Comparison of ENCODE assay signal across 19 mouse cellular contexts in the genomic region with DNA sequence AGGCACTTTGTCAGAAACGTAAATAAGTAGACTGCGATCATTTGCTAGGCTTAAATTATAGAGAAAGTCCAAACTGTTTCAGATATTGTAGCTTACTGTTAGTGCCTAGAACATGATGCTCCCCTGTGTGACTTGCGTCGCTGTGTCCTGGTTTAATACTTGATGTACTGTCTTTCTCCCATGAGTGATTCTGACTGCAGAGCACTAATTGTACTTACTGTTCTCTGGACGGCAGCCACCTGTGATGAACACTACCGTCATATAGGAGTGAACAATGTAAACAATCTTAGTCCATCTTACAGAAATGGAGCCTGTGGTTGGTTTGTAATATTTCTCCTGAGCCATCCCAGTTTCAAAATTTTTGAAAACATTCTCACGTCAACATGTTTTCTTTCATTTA.
A peak's percentile ranks its signal among the peaks of the same experiment; 100 is the strongest.
DNase-seq lines count a peak whose midpoint lies in the region; ATAC-seq and TF ChIP-seq lines count a peak whose summit lies in the region.
"Had no signal": no experiment of that assay in that cellular context is flagged by ENCODE, and none has a peak within 500 bp of the region (broad histone marks: within the 10 kb centered on the region; RNA-seq: fewer than 3 reads in every experiment).

No protein-coding gene starts in this region.

- ATAC-seq in forebrain, embryonic 14.5 days = 0 out of 2 replicates have a peak, but pooled peaks have one; percentile 13
- ATAC-seq in forebrain, embryonic 11.5 days (replicated peaks; ENCODE audit: low FRiP score) = no peak
- ATAC-seq in kidney, embryonic 15.5 days (replicated peaks; ENCODE audit: low FRiP score) = peak; percentile 54; the same call in 1 of the 2 replicates
- ATAC-seq: activated CD4-positive, CD25-positive, alpha-beta regulatory T cell, adult 4 months; intestine, embryonic 16.5 days; Patski had no signal

- no peak overlapping the region for H3K9ac ChIP-seq in forebrain, embryonic 14.5 days (ENCODE audit: low read length)
- no peak overlapping the region for H3K9ac ChIP-seq in forebrain, embryonic 11.5 days (ENCODE audit: low read length)
- H3K9ac ChIP-seq in kidney, embryonic 15.5 days = no peak overlapping the region
- H3K9ac ChIP-seq: heart, embryonic 15.5 days; hindbrain, embryonic 14.5 days had no signal

- H3K4me1 ChIP-seq in forebrain, embryonic 14.5 days (ENCODE audit: control insufficient read depth, insufficient read depth, low read length) = no peaks in the 10 kb centered on the region
- no peaks in the 10 kb centered on the region for H3K4me1 ChIP-seq in forebrain, embryonic 11.5 days (replicated peaks; ENCODE audit: control insufficient read depth, insufficient read depth, low read length)
- H3K4me1 ChIP-seq in kidney, embryonic 15.5 days = peaks cover 3% of the 10 kb centered on the region; the same call in 1 of the 2 replicates
- H3K4me1 ChIP-seq: embryonic facial prominence, embryonic 10.5 days; heart, embryonic 15.5 days had no signal

- no peak overlapping the region for H3K4me2 ChIP-seq in forebrain, embryonic 14.5 days (ENCODE audit: low read length)
- H3K4me2 ChIP-seq in forebrain, embryonic 11.5 days (ENCODE audit: low read depth, low read length, severe bottlenecking) = no peak overlapping the region
- peak overlapping the region; percentile 31; the same call in 1 of the 2 replicates for H3K4me2 ChIP-seq in kidney, embryonic 15.5 days
- H3K4me2 ChIP-seq: heart, embryonic 11.5 days; heart, embryonic 15.5 days; hindbrain, embryonic 14.5 days had no signal

- no peaks in the 10 kb centered on the region for H3K9me3 ChIP-seq in forebrain, embryonic 14.5 days (replicated peaks; ENCODE audit: control insufficient read depth, low read length)
- H3K9me3 ChIP-seq in forebrain, embryonic 11.5 days (ENCODE audit: control insufficient read depth, low read length) = no peaks in the 10 kb centered on the region
- no peaks in the 10 kb centered on the region for H3K9me3 ChIP-seq in kidney, embryonic 15.5 days (replicated peaks)
- H3K9me3 ChIP-seq: embryonic facial prominence, embryonic 10.5 days; heart, embryonic 15.5 days had no signal

- intact Hi-C loops in left cerebral cortex, postnatal 14 days (cut with DNase I) = no loop called here

- H3K36me3 ChIP-seq in forebrain, embryonic 14.5 days (ENCODE audit: control insufficient read depth, insufficient read depth, low read length) = peaks cover 20% of the 10 kb centered on the region
- H3K36me3 ChIP-seq in forebrain, embryonic 11.5 days (ENCODE audit: control insufficient read depth, insufficient read depth, low read length) = no peaks in the 10 kb centered on the region
- H3K36me3 ChIP-seq in kidney, embryonic 15.5 days = peaks cover 12% of the 10 kb centered on the region; the same call in 1 of the 2 replicates
- H3K36me3 ChIP-seq: embryonic facial prominence, embryonic 10.5 days had no signal

- no peak for TF ChIP-seq CTCF in brain, embryonic 14.5 days (IDR thresholded peaks at IDR 0.05; ENCODE audit: borderline replicate concordance, extremely low read depth, insufficient read depth, insufficient read length)

- H3K27me3 ChIP-seq in forebrain, embryonic 14.5 days (replicated peaks; ENCODE audit: control insufficient read depth, insufficient read depth, low read length) = no peaks in the 10 kb centered on the region
- H3K27me3 ChIP-seq in forebrain, embryonic 11.5 days (ENCODE audit: control insufficient read depth, insufficient read depth, low read length) = no peaks in the 10 kb centered on the region
- H3K27me3 ChIP-seq in kidney, embryonic 15.5 days = no peaks in the 10 kb centered on the region
- H3K27me3 ChIP-seq: CH12.LX; heart, embryonic 15.5 days; Patski had no signal

- H3K27ac ChIP-seq in forebrain, embryonic 14.5 days (ENCODE audit: low read depth, low read length) = peak overlapping the region; percentile 60; the same call in 1 of the 2 replicates
- H3K27ac ChIP-seq in forebrain, embryonic 11.5 days (ENCODE audit: low read depth, low read length) = no peak overlapping the region
- H3K27ac ChIP-seq in kidney, embryonic 15.5 days = no peak overlapping the region
- H3K27ac ChIP-seq: embryonic facial prominence, embryonic 10.5 days; heart, adult 2 months; heart, embryonic 15.5 days; hindbrain, embryonic 14.5 days had no signal

- WGBS in forebrain, embryonic 14.5 days = 76% methylated on average over 7 of the region's 7 CpGs
- 88% methylated on average over 7 of the region's 7 CpGs for WGBS in forebrain, embryonic 11.5 days
- 38% methylated on average over 7 of the region's 7 CpGs for WGBS in kidney, embryonic 15.5 days

- no peak for TF ChIP-seq POLR2A in brain, embryonic 14.5 days (IDR thresholded peaks at IDR 0.05; ENCODE audit: borderline replicate concordance, extremely low read depth, insufficient read depth, insufficient read length, poor library complexity, severe bottlenecking)

- DNase-seq in forebrain, embryonic 14.5 days (ENCODE audit: low spot score) = no peak
- no peak for DNase-seq in forebrain, embryonic 11.5 days (ENCODE audit: low spot score)
- DNase-seq in kidney, adult 11 months = no peak
- DNase-seq in brain, embryonic 14.5 days (ENCODE audit: low read depth) = peak; percentile 31
- peak; percentile 31 for DNase-seq in skeletal muscle tissue, adult 2 months (ENCODE audit: low read depth, low spot score)
- no peak for DNase-seq in left cerebral cortex, postnatal 14 days (ENCODE audit: low spot score in 2 of 2)
- DNase-seq: adrenal gland, postnatal 14 days; cerebellum, adult 2 months; heart, adult 2 months; heart, postnatal 14 days had no signal

- H3K4me3 ChIP-seq in forebrain, embryonic 14.5 days (ENCODE audit: low read depth, low read length) = no peak overlapping the region
- no peak overlapping the region for H3K4me3 ChIP-seq in forebrain, embryonic 11.5 days (ENCODE audit: low read depth, low read length)
- no peak overlapping the region for H3K4me3 ChIP-seq in kidney, embryonic 15.5 days (replicated peaks)
- H3K4me3 ChIP-seq: embryonic facial prominence, embryonic 10.5 days; heart, adult 2 months; heart, embryonic 15.5 days had no signal

Comparison
In these comparisons a context has a peak if more than half of its experiments do, and no peak if none do; other contexts are left out.
1. DNase-seq: peak in brain, embryonic 14.5 days (single experiment) and skeletal muscle tissue, adult 2 months (single experiment); none in forebrain, embryonic 14.5 days (single experiment), forebrain, embryonic 11.5 days (single experiment), kidney, adult 11 months (single experiment) and left cerebral cortex, postnatal 14 days (0 of 2).